Mouse (Mus musculus) forebrain, embryonic 15.5 days (tissue): ENCODE data around the gene Mbd3. TPM values are rescaled to one million over a fixed set of nuclear protein-coding genes. Genes with fewer than 3 reads are reported as not detected.

Source experiments
- ATAC-seq: fragments of 200-750 bp; cut with Nextera tagmentation; replicated peaks from 2 replicates; pipeline ENCODE4 v1.8.0; 2017; ENCODE audit warnings: mild to moderate bottlenecking, moderate TSS enrichment, moderate library complexity
- H3K27ac ChIP-seq: fragments of 300-500 bp; sonication (generic); replicated peaks from 2 replicates; pipeline ENCODE4 v1.5.1; 2015; ENCODE audit warnings: mild to moderate bottlenecking, inconsistent platforms
- H3K27me3 ChIP-seq: fragments of 300-500 bp; sonication (generic); 2 replicates; pipeline ENCODE4 v1.6.1; 2015; ENCODE audit warnings: inconsistent platforms
- H3K36me3 ChIP-seq: fragments of 300-500 bp; sonication (generic); 2 replicates; pipeline ENCODE4 v1.6.1; 2015; ENCODE audit warnings: mild to moderate bottlenecking, inconsistent platforms
- H3K4me1 ChIP-seq: fragments of 300-500 bp; sonication (generic); 2 replicates; pipeline ENCODE4 v1.6.1; 2015; ENCODE audit warnings: inconsistent platforms
- H3K4me2 ChIP-seq: fragments of 300-500 bp; sonication (generic); replicated peaks from 2 replicates; pipeline ENCODE4 v1.6.1; 2015; ENCODE audit warnings: mild to moderate bottlenecking, inconsistent platforms
- H3K4me3 ChIP-seq: fragments of 300-500 bp; sonication (generic); 2 replicates; pipeline ENCODE4 v1.5.1; 2015; ENCODE audit warnings: mild to moderate bottlenecking, inconsistent platforms
- H3K9ac ChIP-seq: fragments of 300-500 bp; sonication (generic); replicated peaks from 2 replicates; pipeline ENCODE4 v1.6.1; 2015; ENCODE audit warnings: mild to moderate bottlenecking, inconsistent platforms
- H3K9me3 ChIP-seq: fragments of 300-500 bp; sonication (generic); 2 replicates; pipeline ENCODE4 v1.6.1; 2016; ENCODE audit warnings: inconsistent platforms
- WGBS: fragments of 180-500 bp; shearing (Covaris S2); methylation state at CpG from one replicate; pipeline ENCODE4 v1.1.7; 2015; ENCODE audit warnings: mixed read lengths; 5-methylcytosine and 5-hydroxymethylcytosine counted together
- polyA plus RNA-seq: library from polyadenylated mRNA; unstranded; fragments of >200 nt; fragmentation: Nextera tagmentation; extraction: Ambion mirVana; gene quantifications from 2 replicates; pipeline ENCODE4 v1.2.1, GENCODE M21; 2015

Mbd3 gene
- polyA plus RNA-seq, 1 experiment from 2014 or later: 281 TPM

- 88% methylated on average over 4 of the region's 4 CpGs for WGBS
- no peak overlapping the region for H3K9ac ChIP-seq
- H3K27me3 ChIP-seq: no peaks in the 10 kb centered on the region
- ATAC-seq: no peak
- H3K27ac ChIP-seq: no peak overlapping the region
- H3K9me3 ChIP-seq: no peaks in the 10 kb centered on the region
- no peak overlapping the region for H3K4me2 ChIP-seq
- H3K36me3 ChIP-seq: peaks cover 29% of the 10 kb centered on the region
- peaks cover 33% of the 10 kb centered on the region for H3K4me1 ChIP-seq
- H3K4me3 ChIP-seq: no peak overlapping the region
Observed at GRCm38 (mm10) chr10:80403044-80403692, 3.8 kb upstream of the Mbd3 start.

GRCm38 (mm10) chr10:80400704-80401161, 1.4 kb upstream of the Mbd3 start:
- WGBS: 81% methylated on average over 4 of the region's 4 CpGs
- Histone ChIP-seq H3K27me3 (no peaks in the 10 kb centered on the region), H3K9me3 (no peaks in the 10 kb centered on the region), H3K4me3 (peak overlapping the region; percentile 91), H3K36me3 (peaks cover 33% of the 10 kb centered on the region), H3K4me1 (peaks cover 40% of the 10 kb centered on the region), H3K27ac (peak overlapping the region; percentile 100), H3K9ac (peak overlapping the region; percentile 59), H3K4me2 (peak overlapping the region; percentile 75; the same call in 1 of the 2 replicates)
- ATAC-seq: no peak

GRCm38 (mm10) chr10:80399973-80400703, 788 bp upstream of the Mbd3 start:
- H3K4me2 ChIP-seq: peak overlapping the region; percentile 75
- 12% methylated on average over 17 of the region's 17 CpGs for WGBS
- H3K4me1 ChIP-seq: peaks cover 34% of the 10 kb centered on the region
- peaks cover 37% of the 10 kb centered on the region for H3K36me3 ChIP-seq
- peak overlapping the region; percentile 59 for H3K9ac ChIP-seq
- H3K27me3 ChIP-seq: no peaks in the 10 kb centered on the region
- no peaks in the 10 kb centered on the region for H3K9me3 ChIP-seq
- H3K27ac ChIP-seq: peak overlapping the region; percentile 100
- ATAC-seq: no peak
- H3K4me3 ChIP-seq: peak overlapping the region; percentile 91

GRCm38 (mm10) chr10:80398719-80399190, 595 bp downstream of the Mbd3 start:
- Histone ChIP-seq H3K27ac (peak overlapping the region; percentile 100), H3K36me3 (peaks cover 48% of the 10 kb centered on the region), H3K4me3 (peak overlapping the region; percentile 91), H3K27me3 (no peaks in the 10 kb centered on the region), H3K4me1 (peaks cover 29% of the 10 kb centered on the region), H3K9ac (peak overlapping the region; percentile 95), H3K9me3 (no peaks in the 10 kb centered on the region), H3K4me2 (peak overlapping the region; percentile 91)
- ATAC-seq: peak; percentile 78
- 0% methylated on average over 52 of the region's 59 CpGs for WGBS

GRCm38 (mm10) chr10:80398174-80398535, 1.2 kb downstream of the Mbd3 start:
- ATAC-seq: no peak
- peak overlapping the region; percentile 95 for H3K9ac ChIP-seq
- 0% methylated on average over 1 of the region's 1 CpGs for WGBS
- H3K27me3 ChIP-seq: no peaks in the 10 kb centered on the region
- H3K9me3 ChIP-seq: no peaks in the 10 kb centered on the region
- H3K4me3 ChIP-seq: peak overlapping the region; percentile 91
- peaks cover 29% of the 10 kb centered on the region for H3K4me1 ChIP-seq
- peaks cover 48% of the 10 kb centered on the region for H3K36me3 ChIP-seq
- peak overlapping the region; percentile 100 for H3K27ac ChIP-seq
- H3K4me2 ChIP-seq: peak overlapping the region; percentile 91

GRCm38 (mm10) chr10:80397524-80398173, 1.7 kb downstream of the Mbd3 start:
- Histone ChIP-seq H3K27me3 (no peaks in the 10 kb centered on the region), H3K36me3 (peaks cover 48% of the 10 kb centered on the region), H3K4me3 (peak overlapping the region; percentile 91), H3K4me2 (peak overlapping the region; percentile 91), H3K27ac (peak overlapping the region; percentile 100), H3K4me1 (peaks cover 29% of the 10 kb centered on the region), H3K9me3 (no peaks in the 10 kb centered on the region), H3K9ac (peak overlapping the region; percentile 95)
- 36% methylated on average over 8 of the region's 8 CpGs for WGBS
- no peak for ATAC-seq

- peaks cover 48% of the 10 kb centered on the region for H3K36me3 ChIP-seq
- ATAC-seq: no peak
- peak overlapping the region; percentile 100 for H3K27ac ChIP-seq
- H3K4me1 ChIP-seq: peaks cover 29% of the 10 kb centered on the region
- peak overlapping the region; percentile 95 for H3K9ac ChIP-seq
- H3K27me3 ChIP-seq: no peaks in the 10 kb centered on the region
- H3K9me3 ChIP-seq: no peaks in the 10 kb centered on the region
- peak overlapping the region; percentile 91 for H3K4me3 ChIP-seq
- 88% methylated on average over 11 of the region's 11 CpGs for WGBS
- peak overlapping the region; percentile 91 for H3K4me2 ChIP-seq
Observed at GRCm38 (mm10) chr10:80396822-80397523, 2.4 kb downstream of the Mbd3 start.

- Histone ChIP-seq H3K27ac (no peak overlapping the region), H3K36me3 (peaks cover 55% of the 10 kb centered on the region), H3K9me3 (no peaks in the 10 kb centered on the region), H3K27me3 (no peaks in the 10 kb centered on the region), H3K4me3 (no peak overlapping the region), H3K9ac (no peak overlapping the region), H3K4me1 (peaks cover 23% of the 10 kb centered on the region), H3K4me2 (no peak overlapping the region)
- no peak for ATAC-seq
- WGBS: 95% methylated on average over 35 of the region's 35 CpGs
Observed at GRCm38 (mm10) chr10:80395025-80395627, 4.2 kb downstream of the Mbd3 start.

- Histone ChIP-seq H3K9ac (0 out of 2 replicates have a peak overlapping the region, but pooled peaks have one; percentile 1), H3K27me3 (no peaks in the 10 kb centered on the region), H3K36me3 (peaks cover 58% of the 10 kb centered on the region), H3K4me3 (no peak overlapping the region), H3K4me1 (peaks cover 28% of the 10 kb centered on the region), H3K4me2 (no peak overlapping the region), H3K9me3 (no peaks in the 10 kb centered on the region), H3K27ac (no peak overlapping the region)
- 95% methylated on average over 5 of the region's 5 CpGs for WGBS
- no peak for ATAC-seq
Observed at GRCm38 (mm10) chr10:80392687-80393086, 6.7 kb downstream of the Mbd3 start.

GRCm38 (mm10) chr10:80390697-80391096, 8.7 kb downstream of the Mbd3 start:
- no peak for ATAC-seq
- 88% methylated on average over 9 of the region's 9 CpGs for WGBS
- no peak overlapping the region for H3K27ac ChIP-seq
- H3K4me2 ChIP-seq: no peak overlapping the region
- peaks cover 55% of the 10 kb centered on the region for H3K36me3 ChIP-seq
- H3K9me3 ChIP-seq: no peaks in the 10 kb centered on the region
- H3K4me1 ChIP-seq: peaks cover 11% of the 10 kb centered on the region
- no peak overlapping the region for H3K9ac ChIP-seq
- no peak overlapping the region for H3K4me3 ChIP-seq
- no peaks in the 10 kb centered on the region for H3K27me3 ChIP-seq

GRCm38 (mm10) chr10:80389185-80389708, 10.1 kb downstream of the Mbd3 start:
- Histone ChIP-seq H3K36me3 (peaks cover 42% of the 10 kb centered on the region), H3K27me3 (no peaks in the 10 kb centered on the region), H3K4me1 (peaks cover 19% of the 10 kb centered on the region), H3K4me3 (no peak overlapping the region), H3K9me3 (no peaks in the 10 kb centered on the region), H3K9ac (no peak overlapping the region), H3K4me2 (no peak overlapping the region), H3K27ac (no peak overlapping the region)
- WGBS: 68% methylated on average over 4 of the region's 4 CpGs
- ATAC-seq: no peak
